Mouse (Mus musculus) C2C12 (cell line): ENCODE data around the gene Dctn3. TPM values are rescaled to one million over a fixed set of nuclear protein-coding genes. Genes with fewer than 3 reads are reported as not detected.

Source experiments
- H3K27me3 ChIP-seq: one replicate; pipeline ENCODE4 v1.6.1; 2011; ENCODE audit not compliant: control insufficient read depth, insufficient read depth, insufficient read length
- H3K36me3 ChIP-seq: one replicate; pipeline ENCODE4 v1.6.1; 2011; ENCODE audit not compliant: control insufficient read depth, insufficient read depth
- H3K4me3 ChIP-seq: one replicate; pipeline ENCODE4 v1.5.1; 2011; ENCODE audit warnings: mild to moderate bottlenecking, control low read depth; ENCODE audit not compliant: poor library complexity, insufficient read depth, severe bottlenecking
- H3K79me2 ChIP-seq: one replicate; pipeline ENCODE4 v1.6.1; 2011; ENCODE audit not compliant: control insufficient read depth, insufficient read depth
- H3K79me3 ChIP-seq: one replicate; pipeline ENCODE4 v1.6.1; 2011; ENCODE audit warnings: low read depth, control low read depth
- H3ac ChIP-seq: one replicate; pipeline ENCODE3; 2011; ENCODE audit warnings: low read depth; ENCODE audit not compliant: control insufficient read depth, insufficient read length
- CEBPB ChIP-seq: IDR thresholded peaks from one replicate; pipeline ENCODE4 v1.6.1; 2011; ENCODE audit warnings: low read depth, mild to moderate bottlenecking, control low read depth, moderate library complexity
- CTCF ChIP-seq: IDR thresholded peaks from one replicate; pipeline ENCODE4 v1.5.1; 2011; ENCODE audit not compliant: control insufficient read depth, insufficient read depth, insufficient read length
- FOSL1 ChIP-seq: IDR thresholded peaks from one replicate; pipeline ENCODE4 v1.8.0; 2011; ENCODE audit warnings: mild to moderate bottlenecking, low read length; ENCODE audit not compliant: poor library complexity, insufficient read depth, severe bottlenecking
- MAX ChIP-seq: IDR thresholded peaks from one replicate; pipeline ENCODE4 v1.6.1; 2011; ENCODE audit warnings: mild to moderate bottlenecking, control low read depth
- MYOD1 ChIP-seq: IDR thresholded peaks from one replicate; pipeline ENCODE4 v1.6.1; 2011; ENCODE audit warnings: low read depth; ENCODE audit not compliant: control insufficient read depth, insufficient read length
- MYOG ChIP-seq: IDR thresholded peaks from one replicate; pipeline ENCODE4 v1.6.1; 2011; ENCODE audit not compliant: control insufficient read depth, insufficient read length; ENCODE audit errors: extremely low read depth
- USF1 ChIP-seq: IDR thresholded peaks from one replicate; pipeline ENCODE4 v1.6.1; 2011; ENCODE audit warnings: low read depth, mild to moderate bottlenecking, control low read depth, moderate library complexity
- polyA plus RNA-seq: library from polyadenylated mRNA; unstranded; fragments of >200 nt; fragmentation: generic; extraction: Trizol; gene quantifications from one replicate; pipeline ENCODE4 v1.2.1, GENCODE M21; 2012; ENCODE audit warnings: missing spikeins

Gene Dctn3
- polyA plus RNA-seq, 1 experiment, result 106 TPM

DNA sequence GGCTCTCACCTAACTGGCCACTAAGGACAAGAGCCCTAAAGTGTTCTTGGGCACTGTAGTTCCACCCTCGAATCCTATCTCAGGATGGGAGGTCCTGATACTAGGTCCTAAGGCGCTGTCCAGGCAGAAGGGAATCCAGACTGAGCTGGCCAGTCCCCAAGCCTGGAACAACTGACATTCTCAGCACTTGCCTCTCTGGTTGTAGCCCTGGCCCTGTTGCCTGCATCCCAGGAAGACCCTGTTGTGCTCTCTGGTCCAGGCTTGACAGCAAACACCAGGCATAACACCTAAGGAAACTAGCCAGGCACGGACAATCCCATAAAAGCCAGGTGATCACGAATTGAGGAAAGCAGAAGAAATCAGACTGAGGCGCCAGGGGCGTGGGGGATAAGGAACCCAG is 40.2 kb downstream of the Dctn3 start:
- Histone ChIP-seq H3ac (no peak overlapping the region), H3K27me3 (peaks cover 41% of the 10 kb centered on the region), H3K79me2 (no peaks in the 10 kb centered on the region), H3K4me3 (no peak overlapping the region), H3K36me3 (no peaks in the 10 kb centered on the region), H3K79me3 (no peaks in the 10 kb centered on the region)
- no peak for TF ChIP-seq CTCF
- TF ChIP-seq MYOD1, result no peak
- no peak for TF ChIP-seq MAX
- TF ChIP-seq CEBPB, result no peak
- TF ChIP-seq MYOG, result no peak
- TF ChIP-seq USF1, result no peak
- no peak for TF ChIP-seq FOSL1

GRCm38 (mm10) chr4:41681947-41682346 is 41.0 kb downstream of the Dctn3 start:
- Histone ChIP-seq H3K27me3 (peaks cover 47% of the 10 kb centered on the region), H3K79me2 (no peaks in the 10 kb centered on the region), H3K36me3 (no peaks in the 10 kb centered on the region), H3K79me3 (no peaks in the 10 kb centered on the region), H3K4me3 (no peak overlapping the region), H3ac (no peak overlapping the region)
- no peak for TF ChIP-seq CTCF
- no peak for TF ChIP-seq MYOG
- TF ChIP-seq MAX, result no peak
- no peak for TF ChIP-seq CEBPB
- no peak for TF ChIP-seq MYOD1
- TF ChIP-seq FOSL1, result no peak
- no peak for TF ChIP-seq USF1

DNA sequence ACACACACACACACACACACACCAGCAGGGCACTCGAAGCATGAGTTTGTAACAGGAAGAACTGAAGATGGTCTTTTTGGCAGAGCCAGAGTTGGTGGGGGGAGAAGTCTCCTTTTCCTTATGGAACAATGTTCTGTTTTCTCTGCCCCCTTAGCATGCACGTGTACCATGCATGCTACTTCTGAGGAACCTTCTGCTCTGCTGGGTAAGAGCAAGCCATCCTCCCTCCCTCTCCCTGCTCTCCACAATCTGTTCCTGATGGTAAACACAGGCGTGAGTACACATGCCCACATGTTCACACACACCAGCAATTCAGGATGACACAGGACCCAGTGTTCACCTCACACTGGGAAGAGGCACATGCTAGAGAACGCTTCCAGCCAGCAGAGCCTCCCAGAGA is 41.8 kb downstream of the Dctn3 start:
- Histone ChIP-seq H3K79me2 (no peaks in the 10 kb centered on the region), H3K4me3 (no peak overlapping the region), H3K79me3 (no peaks in the 10 kb centered on the region), H3K27me3 (peaks cover 52% of the 10 kb centered on the region), H3ac (no peak overlapping the region), H3K36me3 (no peaks in the 10 kb centered on the region)
- TF ChIP-seq MAX (no peak), USF1 (no peak), MYOG (no peak)

DNA sequence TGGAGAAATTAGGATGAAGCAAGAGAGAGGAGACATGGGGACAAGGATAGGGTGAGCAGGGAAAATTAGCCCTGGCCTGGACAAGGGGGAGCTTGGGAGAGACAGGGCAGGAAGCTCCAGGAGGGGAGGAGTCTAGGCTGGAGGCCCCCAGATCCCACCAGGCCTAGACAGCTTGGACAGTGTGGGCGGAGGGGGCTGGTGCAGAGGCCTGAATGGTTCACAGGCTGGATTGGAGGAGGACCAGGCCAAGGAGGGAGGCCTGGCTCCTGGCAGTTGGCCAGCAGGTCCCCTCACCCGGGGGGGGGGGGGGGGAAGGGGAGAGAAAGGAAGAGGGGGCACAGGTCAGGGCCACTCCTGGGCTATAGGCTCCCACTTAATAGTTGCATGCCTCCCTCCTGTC is 43.7 kb downstream of the Dctn3 start:
- no peaks in the 10 kb centered on the region for H3K79me3 ChIP-seq
- H3K4me3 ChIP-seq, result no peak overlapping the region
- no peak overlapping the region for H3ac ChIP-seq
- no peaks in the 10 kb centered on the region for H3K36me3 ChIP-seq
- H3K79me2 ChIP-seq, result no peaks in the 10 kb centered on the region
- TF ChIP-seq MAX (no peak), CEBPB (no peak), MYOD1 (no peak), USF1 (no peak), FOSL1 (no peak), MYOG (no peak), CTCF (no peak)
- H3K27me3 ChIP-seq, result peaks cover 63% of the 10 kb centered on the region

GRCm38 (mm10) chr4:41678863-41679262 is 44.1 kb downstream of the Dctn3 start:
- TF ChIP-seq CTCF, result no peak
- TF ChIP-seq USF1, result no peak
- H3K79me3 ChIP-seq, result no peaks in the 10 kb centered on the region
- H3K79me2 ChIP-seq, result no peaks in the 10 kb centered on the region
- no peak overlapping the region for H3ac ChIP-seq
- H3K27me3 ChIP-seq, result peaks cover 67% of the 10 kb centered on the region
- H3K36me3 ChIP-seq, result no peaks in the 10 kb centered on the region
- no peak overlapping the region for H3K4me3 ChIP-seq

DNA sequence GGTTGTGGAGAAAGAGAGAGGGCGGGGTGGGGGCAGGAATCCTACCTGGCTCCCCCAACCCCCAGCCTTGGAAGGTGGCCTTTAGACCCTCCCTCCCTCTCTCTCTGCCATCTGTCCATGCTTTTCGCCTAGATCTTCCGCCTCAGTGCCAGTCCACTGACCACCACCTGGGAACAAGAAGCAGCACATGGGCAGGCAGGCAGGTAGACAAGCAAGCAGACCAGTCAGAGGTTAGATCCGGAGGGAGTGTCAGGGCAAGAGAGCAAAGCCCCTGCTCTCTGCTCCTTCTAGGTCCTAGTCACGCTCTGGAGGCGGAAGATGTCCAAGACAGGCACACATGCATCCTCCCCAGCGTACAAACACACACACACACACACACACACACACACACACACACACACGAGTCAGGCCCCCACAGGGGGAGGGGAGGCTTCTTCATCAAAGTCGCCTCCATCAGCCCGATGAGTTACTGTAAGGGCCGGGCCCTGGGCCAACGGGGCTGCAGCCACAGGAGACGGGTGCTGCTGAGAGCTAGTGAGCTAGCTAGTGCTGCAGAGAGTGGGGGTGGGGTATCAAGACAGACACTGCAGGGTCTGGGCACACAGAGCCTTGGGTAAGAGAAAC is 45.9 kb downstream of the Dctn3 start:
- Histone ChIP-seq H3K36me3 (no peaks in the 10 kb centered on the region), H3ac (no peak overlapping the region), H3K79me2 (no peaks in the 10 kb centered on the region), H3K79me3 (no peaks in the 10 kb centered on the region), H3K27me3 (peaks cover 67% of the 10 kb centered on the region), H3K4me3 (no peak overlapping the region)
- TF ChIP-seq CTCF (no peak), MYOD1 (no peak), USF1 (no peak), FOSL1 (no peak), MYOG (no peak), CEBPB (no peak), MAX (no peak)
